Mouse (Mus musculus) MEL (cell line): ENCODE results near the gene Gm6583. TPM values are rescaled to one million over a fixed set of nuclear protein-coding genes. Genes with fewer than 3 reads are reported as not detected.
A peak's percentile ranks its signal among the peaks of the same experiment; 100 is the strongest.

ENCODE experiments used
- DNase-seq: peaks from one replicate; pipeline ENCODE4 v3.0.0; 2011; ENCODE audit warnings: low read depth, low spot score
- H3K27ac ChIP-seq: 2 replicates; pipeline ENCODE4 v1.5.1; 2012; ENCODE audit warnings: low read depth, mild to moderate bottlenecking, control low read depth, low read length, moderate library complexity; ENCODE audit not compliant: control insufficient read depth
- H3K27me3 ChIP-seq, 2 experiments: fragments of 150-350 bp in 1 of 2; sonication (generic) in 1 of 2; 2 replicates each; pipeline ENCODE4 v1.6.1; 2012; ENCODE audit warnings: low read length in 2 of 2, mild to moderate bottlenecking in 2 of 2, improper control_type of control experiment in 1 of 2, moderate library complexity in 1 of 2; ENCODE audit not compliant: insufficient read depth in 2 of 2, control insufficient read depth in 1 of 2
- H3K36me3 ChIP-seq, 2 experiments: 2 replicates each; pipeline ENCODE4 v1.6.1; 2012 to 2014; ENCODE audit warnings: low read length in 2 of 2, improper control_type of control experiment in 1 of 2, inconsistent platforms in 1 of 2, mild to moderate bottlenecking in 1 of 2; ENCODE audit not compliant: insufficient read depth in 2 of 2, control insufficient read depth in 1 of 2
- H3K4me1 ChIP-seq, 2 experiments: fragments of 150-350 bp in 1 of 2; sonication (generic) in 1 of 2; 2 replicates each; pipeline ENCODE4 v1.6.1; 2012; ENCODE audit warnings: low read length in 2 of 2, improper control_type of control experiment in 1 of 2, mild to moderate bottlenecking in 1 of 2; ENCODE audit not compliant: insufficient read depth in 2 of 2, control insufficient read depth in 1 of 2
- H3K4me3 ChIP-seq, 2 experiments: fragments of 150-350 bp in 1 of 2; sonication (generic) in 1 of 2; 2 replicates each; pipeline ENCODE4 v1.5.1; 2012; ENCODE audit warnings: low read depth in 2 of 2, low read length in 2 of 2, mild to moderate bottlenecking in 2 of 2, moderate library complexity in 2 of 2, control low read depth in 1 of 2, improper control_type of control experiment in 1 of 2; ENCODE audit not compliant: control insufficient read depth in 1 of 2, insufficient read depth in 1 of 2
- H3K79me2 ChIP-seq: 2 replicates; pipeline ENCODE4 v1.6.1; 2012; ENCODE audit warnings: mild to moderate bottlenecking, low read length, moderate library complexity; ENCODE audit not compliant: control insufficient read depth, poor library complexity, insufficient read depth
- H3K9ac ChIP-seq: 2 replicates; pipeline ENCODE4 v1.6.1; 2012; ENCODE audit warnings: low read depth, mild to moderate bottlenecking, control low read depth, low read length, moderate library complexity; ENCODE audit not compliant: control insufficient read depth, poor library complexity, severe bottlenecking
- H3K9me3 ChIP-seq: fragments of 150-350 bp; sonication (generic); replicated peaks from 2 replicates; pipeline ENCODE4 v1.6.1; 2012; ENCODE audit warnings: mild to moderate bottlenecking, low read length, improper control_type of control experiment, moderate library complexity; ENCODE audit not compliant: insufficient read depth
- CHD1 ChIP-seq: IDR thresholded peaks from 2 replicates; pipeline ENCODE4 v1.6.1; 2012; ENCODE audit warnings: low read depth, mild to moderate bottlenecking, inconsistent platforms, low read length, improper control_type of control experiment
- E2F4 ChIP-seq: IDR thresholded peaks from 2 replicates; pipeline ENCODE4 v1.6.1; 2011; ENCODE audit warnings: low read depth, low read length, improper control_type of control experiment, borderline replicate concordance
- EP300 ChIP-seq, 2 experiments: IDR thresholded peaks; 2 replicates each; pipeline ENCODE4 v1.6.1; 2011; ENCODE audit warnings: improper control_type of control experiment in 2 of 2, low read length in 2 of 2, low read depth in 1 of 2, mild to moderate bottlenecking in 1 of 2
- ETS1 ChIP-seq: IDR thresholded peaks from 2 replicates; pipeline ENCODE4 v1.6.1; 2012; ENCODE audit warnings: low read depth, mild to moderate bottlenecking, inconsistent platforms, low read length, improper control_type of control experiment, moderate library complexity
- GABPA ChIP-seq: IDR thresholded peaks from 2 replicates; pipeline ENCODE4 v1.6.1; 2012; ENCODE audit warnings: low read depth, mild to moderate bottlenecking, inconsistent platforms, low read length, improper control_type of control experiment, moderate library complexity
- GATA1 ChIP-seq: IDR thresholded peaks from 2 replicates; pipeline ENCODE4 v1.6.1; 2011; ENCODE audit warnings: low read depth, low read length, improper control_type of control experiment
- HCFC1 ChIP-seq: IDR thresholded peaks from 2 replicates; pipeline ENCODE4 v1.6.1; 2012; ENCODE audit warnings: low read depth, mild to moderate bottlenecking, inconsistent platforms, low read length, improper control_type of control experiment, moderate library complexity
- JUND ChIP-seq: IDR thresholded peaks from 2 replicates; pipeline ENCODE4 v1.6.1; 2011; ENCODE audit warnings: low read depth, mild to moderate bottlenecking, improper control_type of control experiment, low read length
- MAFK ChIP-seq: IDR thresholded peaks from 2 replicates; pipeline ENCODE4 v1.6.1; 2011; ENCODE audit warnings: low read depth, mild to moderate bottlenecking, low read length, improper control_type of control experiment, borderline replicate concordance
- MAX ChIP-seq: IDR thresholded peaks from 2 replicates; pipeline ENCODE4 v1.6.1; 2011; ENCODE audit warnings: low read length, improper control_type of control experiment
- MXI1 ChIP-seq: IDR thresholded peaks from 2 replicates; pipeline ENCODE4 v1.6.1; 2011; ENCODE audit warnings: mild to moderate bottlenecking, low read depth, low read length, improper control_type of control experiment
- MYB ChIP-seq: IDR thresholded peaks from 2 replicates; pipeline ENCODE4 v1.6.1; 2011; ENCODE audit warnings: mild to moderate bottlenecking, low read depth, low read length, improper control_type of control experiment
- NELFE ChIP-seq: IDR thresholded peaks from 2 replicates; pipeline ENCODE4 v1.6.1; 2011; ENCODE audit warnings: low read depth, low read length, improper control_type of control experiment
- POLR2AphosphoS2 ChIP-seq: IDR thresholded peaks from 2 replicates; pipeline ENCODE4 v1.6.1; 2011; ENCODE audit warnings: low read length, improper control_type of control experiment
- POLR2AphosphoS5 ChIP-seq: IDR thresholded peaks from 2 replicates; pipeline ENCODE4 v1.6.1; 2012; ENCODE audit warnings: low read depth, borderline replicate concordance, mild to moderate bottlenecking, inconsistent platforms, low read length, moderate library complexity, mixed read lengths
- SIN3A ChIP-seq: IDR thresholded peaks from 2 replicates; pipeline ENCODE4 v1.6.1; 2012; ENCODE audit warnings: low read length, improper control_type of control experiment, inconsistent platforms
- SMC3 ChIP-seq: IDR thresholded peaks from 2 replicates; pipeline ENCODE4 v1.6.1; 2011; ENCODE audit warnings: low read depth, low read length, improper control_type of control experiment
- TBP ChIP-seq: IDR thresholded peaks from 2 replicates; pipeline ENCODE4 v1.8.0; 2011; ENCODE audit warnings: low read depth, low read length, improper control_type of control experiment
- TCF12 ChIP-seq: IDR thresholded peaks from 2 replicates; pipeline ENCODE4 v1.6.1; 2014; ENCODE audit warnings: low read depth, mild to moderate bottlenecking, inconsistent platforms, low read length, improper control_type of control experiment, moderate library complexity
- USF1 ChIP-seq: IDR thresholded peaks from 2 replicates; pipeline ENCODE4 v1.6.1; 2014; ENCODE audit warnings: low read depth, mild to moderate bottlenecking, inconsistent platforms, low read length, improper control_type of control experiment, moderate library complexity
- USF2 ChIP-seq, 2 experiments: IDR thresholded peaks; 2 replicates each; pipeline ENCODE4 v1.6.1; 2011 to 2012; ENCODE audit warnings: improper control_type of control experiment in 2 of 2, low read length in 2 of 2, borderline replicate concordance in 1 of 2, inconsistent platforms in 1 of 2, low read depth in 1 of 2, mild to moderate bottlenecking in 1 of 2; ENCODE audit not compliant: insufficient read depth in 1 of 2
- polyA plus RNA-seq, 2 experiments: library from polyadenylated mRNA; stranded (reverse) in 1 of 2; unstranded in 1 of 2; fragments of >175 nt in 1 of 2; fragments of >200 nt in 1 of 2; gene quantifications; 2 replicates each; pipeline versions ENCODE4 v1.2.1 to v1.2.4; 2012; ENCODE audit warnings: low replicate concordance in 2 of 2, low read depth in 1 of 2; ENCODE audit not compliant: insufficient read length in 2 of 2, insufficient read depth in 1 of 2, missing spikeins in 1 of 2
- total RNA-seq: library from RNA; depleted of rRNA; stranded (reverse); fragments of 300-350 nt; gene quantifications from 2 replicates; pipeline ENCODE4 v1.2.3, GENCODE M21; 2012

Gm6583 gene
- total and polyA plus RNA-seq, 3 experiments = 0.04 to 0.11 TPM; not detected in 1

DNA sequence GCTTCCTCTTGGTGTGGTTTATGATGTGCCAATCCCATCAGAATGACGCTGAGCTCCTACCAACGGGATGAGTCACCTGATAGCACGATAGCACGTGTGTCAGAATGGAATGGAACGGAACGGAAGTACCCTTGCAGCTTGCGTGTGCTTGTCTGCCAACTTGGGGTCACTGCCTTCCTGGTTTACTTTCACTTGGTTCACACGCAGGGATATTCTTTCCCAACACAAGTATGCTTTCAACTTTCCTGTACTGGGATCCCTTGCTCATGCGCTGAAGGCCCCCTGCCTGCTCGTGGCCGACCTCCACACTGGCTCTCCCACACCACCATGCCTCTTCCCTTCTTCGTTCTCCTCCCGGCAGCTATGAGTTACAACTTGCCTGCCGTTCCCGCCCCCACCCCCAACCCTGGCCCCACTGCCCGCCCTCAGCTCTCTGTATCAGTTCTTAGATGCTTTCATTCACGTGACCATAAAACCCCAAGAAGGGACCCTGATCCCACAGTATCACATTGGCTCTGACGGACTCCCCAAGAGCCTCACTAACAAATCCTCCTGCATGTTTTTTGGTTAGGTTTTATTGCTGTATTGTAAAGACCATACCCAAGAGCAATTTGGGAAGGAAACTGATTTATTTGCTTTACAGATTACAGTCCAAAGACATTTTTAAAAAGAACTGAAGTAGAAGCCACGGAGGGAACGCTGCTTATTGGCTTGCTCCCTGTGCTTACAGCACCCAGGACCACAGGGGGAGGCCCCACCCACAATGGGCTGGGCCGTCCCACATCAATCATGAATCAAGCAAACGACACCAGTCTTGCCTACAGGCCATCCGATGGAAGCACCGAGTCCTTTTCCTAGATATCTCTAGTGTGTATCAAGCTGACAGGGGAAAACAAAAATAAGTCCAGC, 30.9 kb downstream of the Gm6583 start (continued):
- TF ChIP-seq USF2 (IDR thresholded peaks at IDR 0.05; ENCODE audit: borderline replicate concordance in 1 of 2, insufficient read depth in 1 of 2, low read depth in 1 of 2, low read length in 2 of 2) = peak in 1 of 2 experiments; percentile 28; a peak in 1 of 4 replicates
- peak; percentile 73 for TF ChIP-seq POLR2AphosphoS2
- TF ChIP-seq USF1 = peak; percentile 80
- peak; percentile 39 to 58; a peak in 2 of 4 replicates for TF ChIP-seq EP300 (IDR thresholded peaks at IDR 0.05; ENCODE audit: low read depth in 1 of 2, low read length in 2 of 2)
- TF ChIP-seq, all 39 proteins: peak for 20

GRCm38 (mm10) chr5:112323246-112323645, 32.6 kb downstream of the Gm6583 start:
- DNase-seq = no peak
- H3K4me3 ChIP-seq = no peak overlapping the region
- H3K27ac ChIP-seq = no peak overlapping the region
- H3K27me3 ChIP-seq = no peaks in the 10 kb centered on the region
- no peaks in the 10 kb centered on the region for H3K9me3 ChIP-seq
- peaks cover 0 to 13% of the 10 kb centered on the region in 2 experiments; a peak in 2 of 4 replicates for H3K36me3 ChIP-seq
- no peak for TF ChIP-seq SIN3A
- no peak for TF ChIP-seq JUND
- TF ChIP-seq NELFE = no peak
- TF ChIP-seq ETS1 = no peak
- no peak for TF ChIP-seq SMC3
- TF ChIP-seq HCFC1 = no peak
- TF ChIP-seq TBP = no peak
- no peak for TF ChIP-seq USF2 (IDR thresholded peaks at IDR 0.05; ENCODE audit: borderline replicate concordance in 1 of 2, insufficient read depth in 1 of 2, low read depth in 1 of 2, low read length in 2 of 2)
- TF ChIP-seq TCF12 = no peak
- TF ChIP-seq MYB = no peak
- no peak for TF ChIP-seq POLR2AphosphoS5
- no peak for TF ChIP-seq GABPA
- TF ChIP-seq CHD1 = no peak
- TF ChIP-seq USF1 = no peak
- no peak for TF ChIP-seq E2F4
- TF ChIP-seq MAFK = no peak
- TF ChIP-seq GATA1 = no peak
- no peak for TF ChIP-seq MXI1
- TF ChIP-seq MAX = no peak
- H3K79me2 ChIP-seq = peaks cover 18% of the 10 kb centered on the region
- peaks cover 0 to 17% of the 10 kb centered on the region in 2 experiments; a peak in 2 of 4 replicates for H3K4me1 ChIP-seq
- H3K9ac ChIP-seq = no peak overlapping the region
